Mouse (Mus musculus): ENCODE results near the gene Msi2.

The Msi2 gene

DNA sequence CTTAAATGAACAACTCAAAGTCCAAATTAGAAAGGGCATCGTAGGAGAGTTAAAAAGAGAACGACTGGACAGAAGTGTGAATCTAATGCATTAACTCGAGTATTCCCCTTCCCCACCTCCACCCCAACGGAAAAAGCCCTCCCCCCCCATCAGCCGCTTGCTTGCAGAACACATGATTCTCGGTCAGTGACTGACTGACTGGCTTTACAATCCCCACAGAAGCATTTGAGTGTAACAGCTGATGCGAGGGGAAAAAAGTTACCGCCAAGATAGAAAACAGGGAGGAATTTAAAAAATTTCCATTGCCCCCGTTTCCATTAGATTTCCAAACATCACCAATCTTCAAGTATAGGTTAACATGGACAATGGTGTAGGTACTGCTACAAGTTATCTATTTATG lies 4.8 kb downstream of the Msi2 start:
- DNase-seq (ENCODE audit: low read depth, low spot score), result no peak

GRCm38 (mm10) chr11:88709876-88710614 lies 8.3 kb downstream of the Msi2 start:
- no peak for DNase-seq (ENCODE audit: low read depth, low spot score)

GRCm38 (mm10) chr11:88707228-88707775 lies 11.0 kb downstream of the Msi2 start:
- no peak for DNase-seq (ENCODE audit: low read depth, low spot score)

GRCm38 (mm10) chr11:88704688-88705087 lies 13.6 kb downstream of the Msi2 start:
- no peak for DNase-seq (ENCODE audit: low read depth, low spot score)

DNA sequence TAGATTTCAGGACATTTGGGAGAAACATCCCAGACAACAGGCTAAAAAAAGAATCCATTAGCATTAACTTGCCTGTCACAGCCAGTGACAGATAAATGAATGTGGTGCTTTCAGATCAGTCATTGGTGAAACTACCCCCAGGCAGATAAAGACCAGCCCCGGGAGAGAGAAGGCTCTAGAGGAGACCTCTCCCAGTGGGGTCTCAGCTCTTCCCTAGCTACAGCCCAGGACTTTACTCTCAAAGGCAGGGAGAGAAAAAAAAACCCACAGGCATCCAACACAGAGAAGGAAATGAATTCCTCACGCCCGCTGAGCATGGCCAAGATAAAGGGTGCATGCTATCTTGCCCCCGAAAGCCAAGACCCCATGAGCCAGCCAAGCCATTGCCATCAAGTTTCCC lies 15.1 kb downstream of the Msi2 start:
- no peak for DNase-seq (ENCODE audit: low read depth, low spot score)

GRCm38 (mm10) chr11:88701976-88702659 lies 16.2 kb downstream of the Msi2 start:
- DNase-seq (ENCODE audit: low read depth, low spot score), result no peak

GRCm38 (mm10) chr11:88701020-88701419 lies 17.3 kb downstream of the Msi2 start:
- DNase-seq (ENCODE audit: low read depth, low spot score), result no peak

DNA sequence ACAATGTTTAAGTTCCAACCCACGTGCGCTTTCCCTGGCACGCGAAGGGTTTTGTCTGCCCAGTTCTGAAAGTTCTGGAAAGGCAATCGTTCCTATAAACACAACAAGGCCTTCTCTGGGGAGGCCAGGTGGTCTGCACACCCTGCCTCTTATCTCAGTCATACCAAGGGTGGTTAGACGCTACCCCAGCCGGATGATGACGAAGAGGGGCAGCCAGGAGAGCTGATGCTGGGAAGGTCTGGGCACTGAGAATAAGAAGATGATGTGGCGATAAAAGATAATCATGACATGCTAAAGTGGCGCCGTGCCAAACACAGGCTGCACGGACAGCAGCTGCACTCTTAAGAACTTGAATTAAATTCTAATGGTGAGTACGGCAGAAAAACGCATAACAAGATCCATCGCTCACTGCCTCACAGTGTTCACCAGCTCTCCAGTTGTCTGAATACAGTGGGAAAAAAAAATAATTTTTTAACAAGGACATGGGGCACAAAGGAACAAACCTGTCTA lies 18.1 kb downstream of the Msi2 start:
- no peak for DNase-seq (ENCODE audit: low read depth, low spot score)

DNA sequence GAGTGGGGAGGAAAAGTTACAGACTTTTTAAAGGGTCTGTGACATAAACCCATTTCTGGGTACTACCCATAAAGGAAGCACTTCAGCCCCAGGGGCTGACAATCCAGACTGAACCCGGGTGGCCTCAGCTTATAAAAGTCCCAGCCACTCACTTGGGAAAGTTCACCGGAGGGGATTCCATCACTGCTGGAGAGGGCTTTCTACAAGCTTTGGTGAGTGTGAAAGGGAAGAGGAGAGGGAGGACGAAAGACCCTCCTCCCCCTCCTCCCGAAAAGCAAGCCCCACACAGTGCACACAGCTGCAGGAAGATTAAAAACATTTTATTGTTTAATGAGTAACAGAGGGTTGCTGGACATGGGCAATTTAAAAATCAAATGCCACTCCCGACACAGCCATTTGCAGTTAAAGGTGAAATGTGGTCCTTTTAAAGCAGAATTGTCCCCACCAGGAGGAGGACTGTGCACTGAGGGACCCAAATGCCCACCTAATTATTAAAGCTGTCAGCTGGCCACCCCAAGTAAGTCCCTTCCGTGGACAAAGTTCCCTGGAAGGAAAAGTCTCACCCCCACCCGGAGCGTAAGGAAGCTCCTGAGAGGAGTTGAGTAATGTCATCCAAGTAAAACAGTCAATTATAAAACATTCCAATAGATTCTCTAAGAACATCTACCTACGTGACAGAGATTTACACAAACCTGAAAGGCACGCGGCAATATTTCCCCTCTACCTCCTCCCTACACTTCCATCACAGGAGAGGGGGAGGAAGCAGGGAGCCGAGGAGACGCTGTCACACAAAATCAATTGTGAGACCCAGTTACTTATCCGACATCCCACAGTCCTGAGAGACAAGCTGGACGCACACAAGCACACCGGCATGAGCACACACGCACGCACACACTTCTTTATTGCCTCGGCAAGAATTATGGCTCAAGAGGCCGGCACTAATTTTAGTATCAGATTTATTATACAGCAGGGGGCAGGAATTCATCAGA lies 24.1 kb downstream of the Msi2 start:
- DNase-seq (ENCODE audit: low read depth, low spot score), result no peak

- no peak for DNase-seq (ENCODE audit: low read depth, low spot score)
Observed at GRCm38 (mm10) chr11:88693002-88693769, 25.1 kb downstream of the Msi2 start.

- DNase-seq (ENCODE audit: low read depth, low spot score), result no peak
Observed at GRCm38 (mm10) chr11:88692374-88692773, 25.9 kb downstream of the Msi2 start.

GRCm38 (mm10) chr11:88690556-88691287 lies 27.6 kb downstream of the Msi2 start:
- DNase-seq (ENCODE audit: low read depth, low spot score), result no peak

DNA sequence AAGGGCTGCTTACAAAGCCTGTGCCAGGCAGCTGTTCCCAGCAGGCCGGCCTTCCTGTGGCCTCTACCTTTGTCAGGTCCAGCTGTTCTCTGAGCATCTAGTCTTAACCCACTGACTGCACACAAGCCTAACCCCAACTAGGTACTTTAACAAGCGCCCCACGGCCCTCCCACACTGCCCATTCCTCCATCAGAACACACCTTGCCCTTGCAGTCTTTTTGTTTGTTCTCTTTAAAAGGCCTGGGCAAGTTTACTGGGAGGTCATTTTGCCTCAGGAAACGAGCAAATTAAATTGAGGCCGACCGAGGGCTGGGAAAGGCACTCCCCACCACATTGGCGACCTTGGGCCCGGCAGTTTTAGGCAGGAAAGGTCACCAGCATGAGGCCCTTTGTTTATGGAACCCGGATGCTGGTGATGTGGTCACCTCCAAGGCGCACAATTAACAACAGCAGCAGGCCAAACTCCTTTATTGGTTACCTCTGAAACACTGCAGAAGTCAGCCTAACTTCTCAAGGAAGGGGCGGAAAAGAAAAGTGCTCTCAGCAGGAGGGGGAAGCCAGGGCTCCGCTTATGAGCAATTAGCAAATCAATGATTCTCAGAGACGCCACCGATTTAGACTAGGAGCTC lies 28.4 kb downstream of the Msi2 start:
- DNase-seq (ENCODE audit: low read depth, low spot score), result no peak

- DNase-seq (ENCODE audit: low read depth, low spot score), result no peak
Observed at GRCm38 (mm10) chr11:88688644-88689043, 29.7 kb downstream of the Msi2 start.

DNA sequence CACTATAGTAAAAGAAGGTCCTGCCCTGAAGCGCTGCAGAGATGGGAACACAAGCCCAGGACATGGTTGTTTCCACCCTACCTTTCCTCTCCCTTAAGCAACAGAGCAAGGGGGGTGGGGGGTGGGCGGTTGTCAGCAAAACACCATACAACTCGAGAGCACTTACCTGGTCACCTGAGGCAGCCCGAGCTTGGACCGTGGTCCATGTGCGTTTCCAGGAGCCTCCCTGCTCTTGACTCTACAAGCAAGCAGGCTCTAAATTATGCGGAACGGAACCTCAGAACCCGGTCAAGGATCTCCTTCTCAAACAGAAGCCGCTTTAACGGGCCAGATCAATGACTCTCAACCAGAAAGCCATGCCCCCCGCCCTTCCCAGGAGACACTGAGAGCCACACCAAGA lies 30.6 kb downstream of the Msi2 start:
- no peak for DNase-seq (ENCODE audit: low read depth, low spot score)

GRCm38 (mm10) chr11:88687010-88687409 lies 31.3 kb downstream of the Msi2 start:
- DNase-seq (ENCODE audit: low read depth, low spot score), result no peak

- DNase-seq (ENCODE audit: low read depth, low spot score), result no peak
Observed at GRCm38 (mm10) chr11:88686061-88686460, 32.3 kb downstream of the Msi2 start.

DNA sequence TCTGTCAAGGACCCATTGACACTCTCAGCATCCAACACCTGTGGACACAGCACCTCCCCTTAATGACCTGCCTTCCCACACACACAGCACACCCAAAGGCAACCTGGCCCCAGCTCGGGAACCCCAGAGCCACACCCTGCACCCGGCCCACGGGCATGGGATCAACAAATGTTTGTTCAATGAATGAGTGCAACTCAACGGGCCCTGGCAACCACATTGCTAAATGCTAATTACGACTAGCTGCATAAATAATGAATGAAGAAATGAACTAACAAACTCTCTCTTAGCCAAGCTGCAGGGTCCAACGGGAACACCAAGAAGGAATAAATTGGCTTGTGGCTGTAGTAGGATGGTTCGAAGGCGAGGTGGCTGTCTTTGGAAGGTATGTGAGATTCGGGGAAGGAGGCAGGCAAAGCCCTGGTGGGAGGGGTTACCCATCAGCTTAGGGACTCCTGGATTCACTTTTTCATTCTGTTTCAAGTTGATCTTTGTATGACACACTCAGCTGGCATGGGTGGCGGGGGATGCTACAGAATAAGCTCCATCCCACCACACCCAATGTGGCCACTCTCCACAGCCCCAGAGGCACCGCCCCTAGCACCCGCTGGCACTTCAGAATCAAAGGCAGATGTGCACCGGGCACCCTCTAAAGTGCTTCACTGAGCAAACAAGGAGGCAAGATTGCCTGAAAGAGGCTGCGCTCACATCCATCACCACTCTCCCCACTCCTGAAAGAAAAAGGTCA lies 35.1 kb downstream of the Msi2 start:
- no peak for DNase-seq (ENCODE audit: low read depth, low spot score)

DNA sequence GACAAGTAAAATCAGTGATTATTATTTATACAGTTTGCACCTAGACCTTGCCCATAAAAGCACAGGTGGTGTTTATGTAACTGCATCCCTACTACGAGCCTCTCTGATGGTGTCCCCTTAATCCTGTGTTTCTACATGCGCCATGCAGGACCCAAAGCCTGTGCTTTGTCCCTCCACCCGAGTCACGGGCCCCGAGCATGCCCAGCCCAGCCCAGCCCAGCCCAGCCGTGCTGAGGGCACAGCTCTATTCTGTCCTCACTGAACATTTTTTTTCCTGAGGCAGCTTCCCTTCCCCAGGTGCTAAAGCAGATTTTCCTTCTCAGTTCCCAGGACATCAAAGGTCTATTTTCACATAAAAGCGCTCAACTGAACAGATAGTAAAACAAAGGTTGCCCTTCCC lies 41.0 kb downstream of the Msi2 start:
- DNase-seq (ENCODE audit: low read depth, low spot score), result no peak
